Mouse (Mus musculus) c-Kit-negative CD71-positive TER-119-positive erythroid progenitor cells, embryonic 14.5 days (primary cell): Measurements from ENCODE around the gene Osm.

Source experiments
- DNase-seq: peaks from one replicate; pipeline ENCODE4 v3.0.0-alpha.2; 2013; ENCODE audit warnings: low read depth, low spot score

The Osm gene

GRCm38 (mm10) chr11:4268500-4268899 lies 32.3 kb downstream of the Osm start:
- DNase-seq: no peak

GRCm38 (mm10) chr11:4270744-4271459 lies 34.7 kb downstream of the Osm start:
- no peak for DNase-seq

- no peak for DNase-seq
These were observed 35.3 kb downstream of the Osm start for GRCm38 (mm10) chr11:4271544-4271943.

- DNase-seq: no peak
These were observed 40.2 kb downstream of the Osm start for GRCm38 (mm10) chr11:4276411-4276861.

- DNase-seq: no peak
These were observed 43.7 kb downstream of the Osm start for GRCm38 (mm10) chr11:4279909-4280308.

- DNase-seq: no peak
These were observed 45.6 kb downstream of the Osm start for GRCm38 (mm10) chr11:4281852-4282251.

GRCm38 (mm10) chr11:4283627-4284026 lies 47.4 kb downstream of the Osm start:
- no peak for DNase-seq

- no peak for DNase-seq
These were observed 53.1 kb downstream of the Osm start for GRCm38 (mm10) chr11:4289280-4289679.
